28 mouse cellular contexts compared by ENCODE assay signal in the genomic region with DNA sequence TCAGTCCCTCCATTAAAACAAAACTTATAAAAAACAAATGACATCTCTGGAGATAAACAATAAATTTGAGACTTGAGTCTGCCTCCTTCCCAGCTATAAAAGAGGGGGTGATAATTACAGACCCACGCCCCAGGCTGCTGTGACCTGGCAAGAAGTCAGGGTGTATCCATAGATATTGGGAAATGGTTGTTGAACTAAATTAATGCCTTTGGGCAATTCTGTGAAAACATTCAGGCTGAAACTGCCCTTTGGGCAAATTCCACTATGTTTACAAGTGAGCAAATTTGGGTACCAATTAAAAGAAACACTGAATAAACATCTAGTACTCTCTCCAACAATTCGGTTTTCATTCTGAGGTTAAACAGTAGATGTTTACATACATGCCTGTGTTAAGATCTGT. TPM values are rescaled to one million over a fixed set of nuclear protein-coding genes. Genes with fewer than 3 reads are reported as not detected.
"Had no signal": no experiment of that assay in that cellular context is flagged by ENCODE, and none has a peak within 500 bp of the region (broad histone marks: within the 10 kb centered on the region; RNA-seq: fewer than 3 reads in every experiment).

No protein-coding gene starts in this region.

- H3K4me2 ChIP-seq: hindbrain, embryonic 12.5 days; hindbrain, embryonic 14.5 days; intestine, embryonic 15.5 days; limb, embryonic 12.5 days; liver, embryonic 11.5 days; liver, embryonic 13.5 days; liver, embryonic 15.5 days had no signal

- H3K9ac ChIP-seq: heart, embryonic 12.5 days; hindbrain, embryonic 12.5 days; hindbrain, embryonic 14.5 days; intestine, embryonic 15.5 days; limb, embryonic 12.5 days; liver, embryonic 13.5 days; liver, embryonic 15.5 days; liver, postnatal 0 days had no signal

- H3K27ac ChIP-seq: gastrocnemius, adult 2 months; heart, embryonic 10.5 days; hindbrain, embryonic 10.5 days; hindbrain, embryonic 12.5 days; hindbrain, embryonic 14.5 days; intestine, embryonic 15.5 days; kidney, postnatal 0 days; layer of hippocampus, adult 2 months; left cerebral cortex, adult 2 months; limb, embryonic 10.5 days; limb, embryonic 12.5 days; liver, embryonic 13.5 days; liver, embryonic 15.5 days had no signal

- H3K27me3 ChIP-seq: heart, embryonic 12.5 days; hindbrain, embryonic 12.5 days; intestine, embryonic 15.5 days; limb, embryonic 12.5 days; liver, embryonic 13.5 days; liver, embryonic 15.5 days had no signal

- ATAC-seq: forebrain, embryonic 16.5 days; hindbrain, embryonic 16.5 days; inflammation-experienced regulatory T-cells, adult 6 months; intestine, embryonic 15.5 days; intestine, postnatal 0 days; liver, postnatal 0 days had no signal

- H3K9me3 ChIP-seq: heart, embryonic 10.5 days; heart, embryonic 12.5 days; hindbrain, embryonic 10.5 days; hindbrain, embryonic 12.5 days; intestine, embryonic 15.5 days; limb, embryonic 10.5 days; limb, embryonic 12.5 days; liver, embryonic 13.5 days; liver, embryonic 15.5 days had no signal

- H3K36me3 ChIP-seq: heart, embryonic 10.5 days; heart, embryonic 12.5 days; hindbrain, embryonic 10.5 days; hindbrain, embryonic 12.5 days; intestine, embryonic 15.5 days; limb, embryonic 10.5 days; limb, embryonic 12.5 days; liver, embryonic 13.5 days; liver, embryonic 15.5 days had no signal

- H3K4me1 ChIP-seq: hindbrain, embryonic 10.5 days; hindbrain, embryonic 12.5 days; intestine, embryonic 15.5 days; limb, embryonic 10.5 days; limb, embryonic 12.5 days; liver, embryonic 13.5 days; liver, embryonic 15.5 days had no signal

- DNase-seq: gastrocnemius, adult 2 months; gastrocnemius, postnatal 10 days; gastrocnemius, postnatal 25 days; heart, adult 18-20 months; heart, postnatal 10 days; heart, postnatal 4 days; liver; liver, embryonic 13.5 days; liver, postnatal 0 days had no signal

- H3K4me3 ChIP-seq: gastrocnemius, adult 2 months; heart, embryonic 10.5 days; heart, embryonic 12.5 days; hindbrain, embryonic 10.5 days; hindbrain, embryonic 12.5 days; intestine, embryonic 15.5 days; layer of hippocampus, adult 2 months; left cerebral cortex, adult 2 months; limb, embryonic 10.5 days; limb, embryonic 12.5 days; liver, embryonic 13.5 days; liver, embryonic 15.5 days had no signal

RNA-seq across cellular contexts. Expression of a gene that starts 4.8 kb away (rescaled TPM):
- polyA plus RNA-seq: forebrain, embryonic 16.5 days; heart, embryonic 12.5 days; heart, embryonic 14.5 days; heart, embryonic 16.5 days; hindbrain, embryonic 10.5 days; hindbrain, embryonic 12.5 days; hindbrain, embryonic 14.5 days; hindbrain, embryonic 16.5 days; inflammation-experienced regulatory T-cells, adult 6 months; intestine, embryonic 15.5 days; limb, embryonic 10.5 days; limb, embryonic 12.5 days; liver, embryonic 11.5 days; liver, embryonic 13.5 days; liver, embryonic 15.5 days; liver, postnatal 0 days had no signal

RNA-seq across cellular contexts. Expression of a gene that starts 23.4 kb away (rescaled TPM):
- polyA plus RNA-seq: heart, embryonic 10.5 days; heart, embryonic 14.5 days; hindbrain, embryonic 12.5 days; hindbrain, embryonic 14.5 days; intestine, embryonic 15.5 days; limb, embryonic 10.5 days; liver, embryonic 15.5 days; liver, postnatal 0 days had no signal

RNA-seq across cellular contexts. Expression of a gene that starts 36.7 kb away (rescaled TPM):
- polyA plus RNA-seq: inflammation-experienced regulatory T-cells, adult 6 months had no signal
